Mouse (Mus musculus) hindbrain, embryonic 14.5 days (tissue): ENCODE measurements around the gene Galnt6. TPM values are rescaled to one million over a fixed set of nuclear protein-coding genes. Genes with fewer than 3 reads are reported as not detected.

ENCODE experiments used
- ATAC-seq: fragments of 200-750 bp; cut with Nextera tagmentation; 2 replicates; pipeline ENCODE4 v1.8.0; 2017; ENCODE audit warnings: moderate number of reproducible peaks, mild to moderate bottlenecking, moderate TSS enrichment, moderate library complexity; ENCODE audit not compliant: low FRiP score
- DNase-seq: peaks from one replicate; pipeline ENCODE4 v3.0.0-alpha.2; 2015; ENCODE audit warnings: low spot score
- H3K27ac ChIP-seq: fragments of 300-500 bp; sonication (generic); 2 replicates; pipeline ENCODE4 v1.5.1; 2014; ENCODE audit warnings: mild to moderate bottlenecking, moderate library complexity
- H3K27me3 ChIP-seq: fragments of 300-500 bp; sonication (generic); 2 replicates; pipeline ENCODE4 v1.6.1; 2014; ENCODE audit warnings: mild to moderate bottlenecking, low read length, mixed read lengths; ENCODE audit not compliant: control insufficient read depth, insufficient read depth
- H3K36me3 ChIP-seq: fragments of 300-500 bp; sonication (generic); replicated peaks from 2 replicates; pipeline ENCODE4 v1.6.1; 2014; ENCODE audit not compliant: control insufficient read depth, insufficient read depth
- H3K4me1 ChIP-seq: fragments of 300-500 bp; sonication (generic); replicated peaks from 2 replicates; pipeline ENCODE4 v1.6.1; 2014; ENCODE audit warnings: antibody characterized with exemption, low read length, mixed read lengths; ENCODE audit not compliant: control insufficient read depth, insufficient read depth
- H3K4me2 ChIP-seq: fragments of 300-500 bp; sonication (generic); replicated peaks from 2 replicates; pipeline ENCODE4 v1.6.1; 2014; ENCODE audit warnings: mild to moderate bottlenecking, moderate library complexity
- H3K4me3 ChIP-seq: fragments of 300-500 bp; sonication (generic); replicated peaks from 2 replicates; pipeline ENCODE4 v1.5.1; 2014; ENCODE audit warnings: mild to moderate bottlenecking, low read length
- H3K9ac ChIP-seq: fragments of 300-500 bp; sonication (generic); 2 replicates; pipeline ENCODE4 v1.6.1; 2014
- H3K9me3 ChIP-seq: fragments of 300-500 bp; sonication (generic); 2 replicates; pipeline ENCODE4 v1.6.1; 2016; ENCODE audit warnings: low read length; ENCODE audit not compliant: control insufficient read depth
- whole genome bisulfite sequencing: fragments of 180-500 bp; shearing (Covaris S2); extraction: QIAGEN DNeasy Blood & Tissue Kit; methylation state at CpG from one replicate; pipeline ENCODE4 v1.1.7; 2014; 5-methylcytosine and 5-hydroxymethylcytosine counted together
- polyA plus RNA-seq: library from polyadenylated mRNA; unstranded; fragments of >200 nt; fragmentation: Nextera tagmentation; extraction: Ambion mirVana; gene quantifications from 2 replicates; pipeline ENCODE4 v1.2.1, GENCODE M21; 2014

Galnt6 gene
- polyA plus RNA-seq, 1 experiment from 2014 or later = 0.16 TPM

- WGBS = 78% methylated on average over 6 of the region's 6 CpGs
- Histone ChIP-seq H3K27me3 (peaks cover 13% of the 10 kb centered on the region; the same call in 1 of the 2 replicates), H3K9ac (no peak overlapping the region), H3K36me3 (no peaks in the 10 kb centered on the region), H3K9me3 (no peaks in the 10 kb centered on the region), H3K4me3 (no peak overlapping the region), H3K4me1 (0 out of 2 replicates have a peak, but pooled peaks cover 5% of the 10 kb centered on the region), H3K27ac (no peak overlapping the region), H3K4me2 (no peak overlapping the region)
- ATAC-seq (no peak), DNase-seq (no peak)
Observed at GRCm38 (mm10) chr15:100701856-100702255, 27.3 kb downstream of the Galnt6 start.

DNA sequence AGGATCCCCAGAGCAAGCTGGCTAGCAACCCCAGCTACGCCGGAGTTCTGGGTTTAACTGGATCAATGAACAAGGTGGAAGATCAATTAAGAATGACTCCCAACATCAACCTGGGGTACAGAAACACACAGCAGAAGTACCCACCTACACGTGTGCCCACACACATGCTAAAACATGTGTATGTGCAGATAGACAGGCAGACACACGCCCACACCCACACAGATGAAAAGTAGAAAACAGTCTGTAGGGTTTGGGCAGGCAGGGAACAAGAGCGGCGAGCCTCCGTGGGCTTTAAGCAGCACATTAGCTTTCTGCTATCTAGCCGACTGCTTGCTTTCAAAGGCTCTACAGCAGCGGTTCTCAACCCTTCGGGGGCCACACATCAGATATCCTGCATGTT lies 28.1 kb downstream of the Galnt6 start:
- peaks cover 13% of the 10 kb centered on the region; the same call in 1 of the 2 replicates for H3K27me3 ChIP-seq
- no peak overlapping the region for H3K9ac ChIP-seq
- DNase-seq (no peak), ATAC-seq (no peak)
- H3K4me3 ChIP-seq = no peak overlapping the region
- H3K27ac ChIP-seq = no peak overlapping the region
- WGBS = 68% methylated on average over 10 of the region's 10 CpGs
- no peak overlapping the region for H3K4me2 ChIP-seq
- no peaks in the 10 kb centered on the region for H3K36me3 ChIP-seq
- H3K9me3 ChIP-seq = no peaks in the 10 kb centered on the region
- H3K4me1 ChIP-seq = 0 out of 2 replicates have a peak, but pooled peaks cover 5% of the 10 kb centered on the region

- DNase-seq = no peak
- no peaks in the 10 kb centered on the region for H3K36me3 ChIP-seq
- H3K9me3 ChIP-seq = no peaks in the 10 kb centered on the region
- H3K27ac ChIP-seq = no peak overlapping the region
- peaks cover 13% of the 10 kb centered on the region; the same call in 1 of the 2 replicates for H3K27me3 ChIP-seq
- no peak for ATAC-seq
- 0 out of 2 replicates have a peak, but pooled peaks cover 5% of the 10 kb centered on the region for H3K4me1 ChIP-seq
- no peak overlapping the region for H3K4me2 ChIP-seq
- H3K4me3 ChIP-seq = no peak overlapping the region
- no peak overlapping the region for H3K9ac ChIP-seq
- WGBS = 76% methylated on average over 5 of the region's 5 CpGs
Observed at GRCm38 (mm10) chr15:100700424-100700823, 28.8 kb downstream of the Galnt6 start.

DNA sequence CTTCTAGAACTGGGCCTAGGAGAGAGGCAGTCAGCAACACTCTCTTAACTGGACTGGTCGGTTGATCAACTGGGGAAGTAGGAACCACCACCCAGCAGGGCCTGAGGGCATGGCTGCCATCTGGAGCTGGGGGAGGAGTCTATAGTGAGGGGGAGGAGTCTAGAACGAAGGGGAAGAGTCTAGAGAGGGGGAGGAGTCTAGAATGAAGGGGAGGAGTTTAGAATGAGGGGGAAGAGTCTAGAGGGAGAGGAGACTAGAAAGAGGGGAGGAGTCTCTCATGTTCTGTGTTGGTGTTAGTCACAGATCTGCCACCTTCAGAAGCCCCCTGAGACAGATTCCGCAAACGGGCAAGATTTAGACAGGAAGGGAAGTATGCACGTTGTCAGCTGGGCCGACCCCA lies 29.8 kb downstream of the Galnt6 start:
- no peak overlapping the region for H3K4me3 ChIP-seq
- no peak overlapping the region for H3K9ac ChIP-seq
- H3K36me3 ChIP-seq = no peaks in the 10 kb centered on the region
- H3K4me1 ChIP-seq = 0 out of 2 replicates have a peak, but pooled peaks cover 5% of the 10 kb centered on the region
- no peak for ATAC-seq
- no peaks in the 10 kb centered on the region for H3K9me3 ChIP-seq
- H3K27me3 ChIP-seq = peaks cover 11% of the 10 kb centered on the region; the same call in 1 of the 2 replicates
- no peak overlapping the region for H3K4me2 ChIP-seq
- 69% methylated on average over 6 of the region's 6 CpGs for WGBS
- DNase-seq = no peak
- no peak overlapping the region for H3K27ac ChIP-seq

DNA sequence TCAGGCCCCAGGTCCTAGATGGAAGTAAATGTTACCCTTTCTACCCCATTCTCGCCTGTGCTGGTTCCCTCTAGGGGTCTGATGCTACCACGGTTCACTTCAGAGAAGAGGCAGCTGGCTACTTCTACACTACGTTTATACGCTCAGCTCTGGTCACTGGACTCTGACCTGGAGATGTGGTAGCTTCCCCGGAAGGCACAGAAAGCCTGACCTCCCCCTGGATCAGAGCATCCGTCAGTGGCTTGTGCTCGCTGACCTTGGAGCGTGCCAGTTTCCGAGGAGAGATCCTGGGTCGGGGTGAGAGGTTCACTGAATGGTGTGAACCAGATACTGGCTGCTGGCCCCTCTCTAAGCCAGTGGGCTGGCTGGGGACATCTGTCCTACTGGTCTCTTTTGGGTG lies 31.1 kb downstream of the Galnt6 start:
- ATAC-seq = no peak
- Histone ChIP-seq H3K27ac (no peak overlapping the region), H3K4me2 (no peak overlapping the region), H3K27me3 (no peaks in the 10 kb centered on the region), H3K9ac (no peak overlapping the region), H3K9me3 (no peaks in the 10 kb centered on the region), H3K36me3 (no peaks in the 10 kb centered on the region), H3K4me3 (no peak overlapping the region), H3K4me1 (no peaks in the 10 kb centered on the region)
- no peak for DNase-seq
- 79% methylated on average over 10 of the region's 10 CpGs for WGBS

DNA sequence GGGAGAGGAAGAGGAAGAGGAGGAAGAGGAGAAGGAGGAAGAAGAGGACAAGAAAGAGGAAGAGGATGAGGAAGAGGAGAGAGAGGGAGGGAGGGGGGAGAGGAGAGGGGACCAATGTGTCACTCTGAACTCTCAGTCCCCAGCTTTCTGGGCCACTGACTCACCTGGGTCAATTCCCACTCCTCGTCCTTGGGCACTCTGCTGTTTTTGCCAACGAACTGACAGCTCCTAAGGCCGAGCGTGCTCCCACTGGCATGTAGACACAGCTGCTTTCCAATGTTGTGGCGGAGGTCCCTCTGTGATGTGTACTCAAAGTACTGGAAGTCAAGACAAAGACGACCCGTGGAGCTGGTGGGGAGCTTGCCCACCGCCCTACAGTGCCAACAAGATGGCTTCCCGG lies 34.8 kb downstream of the Galnt6 start:
- no peak for DNase-seq
- Histone ChIP-seq H3K27me3 (no peaks in the 10 kb centered on the region), H3K36me3 (no peaks in the 10 kb centered on the region), H3K27ac (no peak overlapping the region), H3K9ac (no peak overlapping the region), H3K4me2 (no peak overlapping the region), H3K9me3 (peaks cover 10% of the 10 kb centered on the region), H3K4me1 (no peaks in the 10 kb centered on the region), H3K4me3 (no peak overlapping the region)
- 84% methylated on average over 9 of the region's 9 CpGs for WGBS
- no peak for ATAC-seq

DNA sequence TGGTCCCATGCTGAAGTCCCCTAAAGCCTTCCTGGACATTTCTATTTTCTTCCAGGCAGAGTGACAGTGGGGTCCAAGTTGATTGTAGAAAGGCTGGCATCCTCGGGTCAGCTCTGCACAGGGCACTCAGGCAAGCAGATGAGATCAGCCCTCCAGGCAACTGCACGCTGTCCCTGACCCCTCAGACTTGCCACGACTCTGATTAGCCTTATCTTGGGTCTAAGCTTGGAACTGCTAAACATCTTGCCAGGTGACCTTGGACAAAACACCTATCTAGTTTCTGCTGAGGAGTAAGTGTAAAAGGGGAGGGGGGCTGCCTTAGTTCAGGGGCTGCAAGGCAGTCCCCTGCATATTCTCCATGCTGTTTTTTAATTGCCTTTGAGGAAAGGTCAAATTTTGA lies 37.2 kb downstream of the Galnt6 start:
- H3K9me3 ChIP-seq = peaks cover 10% of the 10 kb centered on the region

GRCm38 (mm10) chr15:100687430-100687971 lies 41.7 kb downstream of the Galnt6 start, which contains the start of gene Cela1:
Gene Cela1 (minus strand): TSS chr15:100687921.
- no peak within 1 kb of the TSS for H3K27ac ChIP-seq
- H3K9me3 ChIP-seq = peaks cover 10% of the 10 kb centered on the region
- H3K9ac ChIP-seq = no peak within 1 kb of the TSS
- no peaks in the 10 kb centered on the region for H3K4me1 ChIP-seq
- H3K36me3 ChIP-seq = no peaks in the 10 kb centered on the region
- ATAC-seq = no peak
- H3K4me3 ChIP-seq = no peak within 1 kb of the TSS
- DNase-seq = no peak
- H3K27me3 ChIP-seq = no peaks in the 10 kb centered on the region
- WGBS = 85% methylated on average over 8 of the region's 8 CpGs
- H3K4me2 ChIP-seq = no peak within 1 kb of the TSS

More for the DNA sequence above, 37.2 kb downstream of the Galnt6 start:
- H3K36me3 ChIP-seq = no peaks in the 10 kb centered on the region
- no peak overlapping the region for H3K4me3 ChIP-seq
- DNase-seq (no peak), ATAC-seq (no peak)
- H3K4me1 ChIP-seq = no peaks in the 10 kb centered on the region
- no peak overlapping the region for H3K27ac ChIP-seq
- no peak overlapping the region for H3K4me2 ChIP-seq
- no peak overlapping the region for H3K9ac ChIP-seq
- WGBS = 77% methylated on average over 3 of the region's 3 CpGs
- no peaks in the 10 kb centered on the region for H3K27me3 ChIP-seq

DNA sequence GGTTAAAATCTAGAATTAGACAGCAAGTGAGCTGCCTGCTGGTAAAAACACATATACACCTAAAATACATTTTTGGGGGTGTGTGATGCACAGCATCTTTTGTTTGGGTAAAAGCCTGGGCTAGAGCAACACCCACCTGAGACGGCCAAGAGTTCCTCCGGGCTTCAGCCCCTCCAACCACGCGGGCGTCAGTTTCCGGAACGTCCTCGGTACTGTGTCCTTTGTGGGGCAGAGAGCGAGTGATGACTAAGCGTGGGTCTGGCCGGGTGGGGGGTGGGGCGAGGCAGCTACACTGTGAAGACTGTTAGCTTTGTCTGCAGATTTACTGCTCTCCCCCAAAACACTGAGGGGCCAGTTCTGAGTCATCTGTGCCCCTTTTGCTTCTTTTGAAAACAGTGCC lies 42.2 kb downstream of the Galnt6 start:
- 59% methylated on average over 12 of the region's 12 CpGs for WGBS
- Histone ChIP-seq H3K27ac (no peak overlapping the region), H3K27me3 (no peaks in the 10 kb centered on the region), H3K9me3 (peaks cover 10% of the 10 kb centered on the region), H3K4me1 (no peaks in the 10 kb centered on the region), H3K36me3 (no peaks in the 10 kb centered on the region), H3K9ac (no peak overlapping the region), H3K4me3 (no peak overlapping the region), H3K4me2 (no peak overlapping the region)
- no peak for DNase-seq
- ATAC-seq = no peak

DNA sequence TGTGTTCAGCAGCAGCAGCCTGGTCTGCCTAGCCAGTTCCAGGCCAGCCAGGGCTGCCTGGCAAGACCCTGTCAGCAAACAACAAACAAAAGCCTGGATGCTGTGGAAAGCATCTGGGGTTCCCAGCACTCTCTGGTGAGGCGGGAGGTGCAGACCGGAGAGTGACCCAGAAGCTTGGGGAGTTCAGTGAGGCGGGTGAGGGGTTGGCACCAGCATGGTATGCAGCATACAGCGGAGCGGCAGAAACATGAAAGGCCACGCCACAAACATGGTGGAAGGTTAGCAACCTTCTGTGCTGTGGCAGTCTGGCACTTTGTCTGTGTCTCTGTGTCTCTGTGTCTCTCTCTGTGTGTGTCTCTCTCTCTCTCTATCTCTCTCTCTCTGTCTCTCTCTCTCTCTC lies 42.7 kb downstream of the Galnt6 start:
- DNase-seq (no peak), ATAC-seq (no peak)
- Histone ChIP-seq H3K4me3 (no peak overlapping the region), H3K4me2 (no peak overlapping the region), H3K36me3 (no peaks in the 10 kb centered on the region), H3K27ac (no peak overlapping the region), H3K27me3 (no peaks in the 10 kb centered on the region), H3K4me1 (no peaks in the 10 kb centered on the region), H3K9me3 (peaks cover 10% of the 10 kb centered on the region), H3K9ac (no peak overlapping the region)
- WGBS = 81% methylated on average over 6 of the region's 6 CpGs
